Mouse (Mus musculus): Measurements from ENCODE around the gene Myo6.

Myo6 gene

DNA sequence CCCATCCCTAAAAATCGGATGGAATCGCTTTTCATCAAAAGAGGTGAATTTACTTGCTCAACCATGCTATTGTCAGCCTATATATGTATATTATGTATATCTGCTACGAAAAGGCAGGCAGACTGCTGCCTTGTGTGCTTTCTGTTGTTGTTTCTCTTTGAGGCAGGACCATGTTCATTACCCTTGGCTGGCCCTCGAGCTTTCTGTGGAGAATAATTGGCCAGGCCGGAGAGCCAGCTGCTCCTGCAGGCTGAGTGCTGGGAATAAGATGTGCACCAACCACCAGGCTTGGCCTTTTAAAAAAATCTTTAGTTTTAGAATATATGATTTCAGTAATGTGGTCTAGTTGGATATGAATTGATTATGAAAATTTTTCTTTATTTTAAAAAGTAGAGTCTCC, 19.3 kb downstream of the Myo6 start:
- no peak for DNase-seq

DNA sequence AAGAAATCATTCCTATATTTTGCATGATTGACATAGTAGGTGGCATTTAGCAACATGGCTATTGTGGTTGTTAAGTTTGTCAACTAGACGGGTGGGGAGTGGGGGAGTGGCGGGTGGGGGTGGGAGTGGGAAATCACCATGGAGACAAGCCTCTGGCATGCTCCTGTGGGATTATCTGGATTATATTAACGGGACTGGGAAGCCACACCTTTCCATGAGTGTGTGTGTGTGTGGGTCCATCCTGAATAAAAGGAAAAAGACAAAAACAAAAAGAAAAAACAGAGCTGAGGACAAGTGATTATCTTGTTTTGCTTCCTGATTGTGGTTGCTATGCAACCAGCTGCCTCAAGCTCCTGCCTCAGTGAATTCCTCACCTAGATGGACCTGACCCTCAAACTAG, 20.9 kb downstream of the Myo6 start:
- no peak for DNase-seq

DNA sequence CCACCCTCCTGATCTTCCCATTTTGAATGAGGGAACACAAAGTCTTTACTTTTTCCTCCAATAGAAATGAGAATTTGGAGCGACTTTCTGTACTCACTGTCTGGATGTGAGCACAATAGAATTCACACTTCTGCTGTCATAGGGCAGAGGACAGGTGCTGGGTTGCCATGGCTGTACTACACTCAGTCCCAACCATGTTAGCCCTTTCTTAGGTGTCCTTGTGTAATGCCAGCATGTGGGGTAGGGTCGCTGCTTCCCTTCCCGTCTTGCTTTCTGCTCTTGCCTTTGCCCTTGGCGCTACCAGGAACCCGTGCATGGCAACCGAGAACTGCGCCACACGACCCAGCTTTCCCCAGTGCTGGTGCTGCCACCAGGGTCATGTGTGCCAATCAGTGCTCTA, 21.9 kb downstream of the Myo6 start:
- no peak for DNase-seq

DNA sequence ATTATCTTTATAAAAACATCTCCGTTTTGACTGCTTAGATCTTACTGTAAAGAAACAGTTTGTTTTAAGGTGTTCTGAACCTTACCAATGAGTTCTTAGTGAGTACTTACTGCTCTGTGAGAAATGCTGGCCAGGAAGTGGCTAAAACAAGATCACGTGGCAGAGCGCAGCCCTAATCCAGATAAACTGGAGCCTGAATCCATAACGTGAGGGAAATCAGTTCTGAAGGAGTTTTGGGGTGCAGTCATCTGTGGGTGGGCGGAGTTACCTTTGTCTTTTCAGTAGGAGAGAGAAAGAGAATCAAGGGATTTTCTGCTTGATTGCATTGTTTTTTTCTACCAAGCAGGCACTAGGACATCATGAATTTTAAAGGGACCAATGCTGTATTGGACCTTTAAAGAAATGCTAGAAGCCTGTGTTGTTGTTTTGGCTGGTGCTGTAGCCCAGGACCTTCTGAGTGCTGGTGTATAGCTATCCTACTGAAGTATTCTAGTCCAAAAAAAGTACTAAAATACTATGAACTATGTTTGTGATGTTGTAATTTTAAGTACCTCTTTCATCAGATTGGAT, 23.6 kb downstream of the Myo6 start:
- DNase-seq, result no peak

DNA sequence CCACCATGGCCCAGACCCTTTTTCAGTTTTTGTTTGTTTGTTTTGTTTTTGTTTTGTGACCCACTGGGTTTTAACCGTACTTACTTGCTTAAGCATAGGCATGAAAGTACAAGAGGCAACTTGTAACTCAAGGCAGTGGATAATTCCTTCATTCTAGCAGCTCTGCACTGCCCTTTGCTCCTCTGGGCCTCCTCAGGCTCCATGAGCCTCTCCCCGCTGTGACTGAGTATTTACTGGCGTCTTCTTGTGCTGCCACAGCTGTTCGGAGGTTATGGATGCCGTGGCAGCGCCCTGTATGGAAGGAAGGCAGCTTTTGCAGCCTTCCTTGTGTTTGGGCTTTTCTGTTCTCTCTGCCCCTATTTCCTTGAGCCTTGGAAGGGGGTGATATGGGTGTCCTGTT, 26.4 kb downstream of the Myo6 start:
- DNase-seq, result no peak

DNA sequence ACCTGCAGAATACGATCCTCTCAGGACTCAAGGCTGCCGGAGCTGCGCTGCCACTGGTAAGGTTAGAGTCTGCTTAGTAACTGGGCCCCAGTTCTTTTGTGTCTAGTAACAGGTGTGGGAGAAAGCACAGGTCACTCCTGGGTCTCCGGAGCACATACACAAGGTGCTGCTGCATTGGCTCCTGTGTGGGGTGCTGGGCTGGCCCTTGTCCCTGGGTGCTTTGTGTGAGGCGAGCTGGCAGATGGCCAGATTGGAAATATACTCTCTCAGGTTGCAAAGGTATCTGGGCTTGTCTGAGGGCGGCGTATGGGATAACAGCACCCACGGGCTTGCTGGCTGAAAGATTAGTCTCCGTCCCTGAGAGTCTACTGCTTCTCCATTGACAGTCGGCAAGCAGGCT, 27.5 kb downstream of the Myo6 start:
- DNase-seq, result peak in 1 of 2 experiments; percentile 28

DNA sequence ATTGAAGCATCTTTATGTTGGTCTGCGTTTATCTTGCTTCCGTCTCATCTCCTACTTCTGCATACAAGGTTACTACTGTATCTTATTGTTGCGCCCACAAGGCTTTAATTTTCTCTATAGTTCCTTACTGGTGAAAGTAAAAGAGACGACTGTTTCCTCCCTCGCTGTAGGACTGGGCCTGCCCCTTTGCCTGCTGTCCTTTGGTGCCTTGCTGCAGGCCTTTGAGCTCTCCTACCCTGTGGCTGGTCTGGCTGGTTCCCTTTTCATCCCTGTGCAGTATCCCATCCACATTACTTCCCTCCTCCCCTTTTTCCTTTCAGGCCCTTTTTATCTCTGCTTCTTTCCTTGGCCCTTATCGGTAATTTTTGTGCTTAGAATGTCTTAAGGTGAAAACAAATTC, 29.6 kb downstream of the Myo6 start:
- no peak for DNase-seq

DNA sequence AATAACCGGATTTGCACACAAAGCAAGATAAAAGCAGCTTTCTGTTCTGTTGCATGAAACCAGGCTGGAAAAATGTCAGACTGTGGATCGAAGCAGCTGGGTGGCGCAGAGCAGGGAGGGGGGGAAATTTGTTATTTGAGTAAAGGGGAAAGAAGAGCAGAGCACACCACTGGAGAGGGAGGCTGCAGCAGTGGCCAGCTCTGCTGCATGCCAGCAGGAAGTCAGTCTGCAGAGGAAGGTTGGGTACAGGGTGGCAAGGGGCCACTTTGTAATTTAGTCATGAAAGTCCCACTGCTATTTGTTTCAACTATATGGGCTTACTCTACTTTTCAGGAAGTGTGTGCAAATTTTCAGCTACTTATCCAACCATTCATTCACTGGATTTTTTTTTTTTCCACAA, 31.3 kb downstream of the Myo6 start:
- DNase-seq, result no peak

DNA sequence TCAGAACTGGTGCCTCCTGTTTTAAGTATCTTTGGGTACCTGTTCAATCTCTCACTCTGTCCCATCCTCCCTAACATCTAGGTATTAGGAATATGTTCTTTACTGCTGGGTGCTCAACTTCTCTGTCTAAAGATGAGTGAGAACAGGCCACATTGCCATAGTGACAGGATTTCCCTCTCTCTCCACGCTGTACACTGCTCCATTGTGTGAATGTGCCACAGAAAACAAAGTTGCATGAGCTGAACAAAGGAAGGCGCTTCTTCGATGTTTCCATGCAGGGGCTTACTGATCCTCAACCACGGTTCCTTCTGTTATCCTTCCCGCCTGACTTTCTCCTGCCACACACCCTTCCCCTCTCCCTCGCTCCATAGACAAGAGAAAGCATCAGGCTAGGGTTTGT, 32.4 kb downstream of the Myo6 start:
- no peak for DNase-seq

DNA sequence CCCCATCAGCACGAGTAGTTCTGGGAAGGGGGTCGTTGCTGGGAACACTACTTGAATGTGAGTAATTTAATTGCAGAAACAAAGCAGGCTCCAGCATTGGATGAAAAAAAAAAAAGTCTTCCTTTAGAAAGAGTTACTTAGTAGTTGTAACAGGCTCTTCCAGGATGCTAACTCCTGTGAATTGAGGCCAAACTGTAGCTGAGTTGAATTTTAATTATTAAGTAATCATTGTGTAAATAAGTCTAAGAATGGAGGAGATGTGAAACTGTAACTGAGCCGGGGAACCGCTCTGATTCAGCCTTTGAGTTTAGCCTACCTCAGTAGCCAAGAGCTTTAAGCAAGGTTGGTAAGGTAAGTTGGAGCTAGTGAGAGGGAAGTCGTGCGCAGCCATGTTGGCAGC, 36.0 kb downstream of the Myo6 start:
- DNase-seq, result no peak

DNA sequence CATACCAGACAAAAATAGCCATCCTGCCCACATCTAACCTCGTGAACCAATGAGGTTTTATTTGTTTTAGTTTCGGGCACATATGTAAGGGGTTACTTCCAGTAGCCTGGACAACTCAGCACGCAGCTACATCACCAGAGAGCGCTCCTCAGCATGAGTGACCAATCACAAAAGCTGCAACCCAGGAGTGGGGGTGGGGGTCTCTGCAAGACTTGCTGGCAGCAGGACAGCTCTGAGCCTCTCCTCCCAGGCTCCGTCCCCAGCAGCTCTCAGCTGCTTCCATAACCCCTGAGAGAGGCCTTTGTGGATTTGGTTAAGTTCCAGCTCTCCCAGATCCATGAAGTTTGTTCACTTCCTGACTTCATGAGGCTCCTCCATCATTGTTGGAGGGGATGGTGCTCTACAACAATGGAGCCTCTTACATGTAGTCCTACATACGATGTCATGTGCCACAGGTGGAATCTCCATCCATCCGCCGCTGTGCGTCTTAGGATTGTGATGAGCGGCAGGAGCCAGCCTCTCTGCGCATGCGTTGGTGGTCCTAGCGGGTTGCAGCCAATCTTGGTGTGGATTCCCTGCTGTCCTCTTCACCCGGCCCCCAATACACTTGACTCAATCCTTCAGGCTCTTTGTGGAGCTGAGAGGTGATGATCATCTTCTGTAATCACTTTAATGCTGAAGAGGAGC, 37.7 kb downstream of the Myo6 start:
- peak; percentile 41 to 73 for DNase-seq

DNA sequence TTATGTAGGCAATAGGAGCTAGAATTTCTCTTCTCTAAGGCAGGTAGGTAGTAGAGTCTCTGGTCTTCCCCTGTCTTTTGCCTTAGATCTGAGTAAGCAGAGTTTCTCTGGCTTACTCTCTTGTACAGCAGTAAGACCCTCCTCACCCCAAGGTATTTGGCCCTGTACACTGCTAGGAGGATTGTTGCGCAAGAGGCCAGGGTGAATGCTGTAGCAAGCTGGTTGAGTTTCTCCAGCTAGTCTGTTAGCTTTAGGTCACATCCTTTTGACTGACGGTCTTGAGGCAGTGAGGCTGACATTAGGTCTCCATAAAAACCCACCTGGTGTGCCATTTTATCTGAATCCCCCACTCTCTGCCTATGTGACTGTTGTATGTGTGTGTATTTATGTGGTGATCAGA, 43.9 kb downstream of the Myo6 start:
- no peak for DNase-seq

DNA sequence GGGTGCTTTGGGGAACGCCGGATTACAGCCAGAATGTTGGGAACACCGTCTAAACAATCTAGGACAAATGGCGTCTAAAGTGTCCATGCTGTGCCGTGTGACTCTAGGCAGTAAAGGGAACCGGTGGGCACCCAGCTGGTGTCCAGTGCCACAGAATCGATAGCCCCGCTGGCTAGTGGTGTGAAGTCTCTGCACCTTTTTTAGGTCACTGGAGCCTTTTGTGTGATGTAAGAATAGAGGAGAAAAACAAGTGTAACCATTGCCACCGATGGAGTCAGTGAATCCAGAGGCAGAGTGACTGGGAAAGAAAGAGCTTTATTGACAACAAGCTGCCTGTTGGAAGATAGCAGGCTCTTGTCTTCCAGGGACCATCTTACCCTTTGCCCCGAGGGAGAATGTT, 44.6 kb downstream of the Myo6 start:
- no peak for DNase-seq

DNA sequence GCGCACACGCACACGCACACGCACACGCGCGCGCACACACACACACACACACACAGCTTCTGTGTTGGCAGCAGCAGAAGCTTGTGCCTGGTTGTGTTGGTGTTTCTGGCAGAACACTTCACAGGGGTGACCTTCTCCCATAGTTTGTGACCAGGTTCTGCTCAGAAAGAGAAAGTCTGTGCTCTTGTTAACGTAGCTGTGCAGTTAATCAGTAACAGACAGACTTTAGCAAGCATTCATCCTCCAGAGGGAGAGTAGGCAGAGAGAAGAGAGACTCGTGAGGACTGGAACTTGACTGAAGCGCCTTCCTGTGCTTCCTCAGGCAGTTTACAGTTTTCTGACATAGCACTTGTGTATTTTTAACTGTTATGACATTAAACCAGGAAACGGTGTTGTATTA, 45.3 kb downstream of the Myo6 start:
- no peak for DNase-seq

DNA sequence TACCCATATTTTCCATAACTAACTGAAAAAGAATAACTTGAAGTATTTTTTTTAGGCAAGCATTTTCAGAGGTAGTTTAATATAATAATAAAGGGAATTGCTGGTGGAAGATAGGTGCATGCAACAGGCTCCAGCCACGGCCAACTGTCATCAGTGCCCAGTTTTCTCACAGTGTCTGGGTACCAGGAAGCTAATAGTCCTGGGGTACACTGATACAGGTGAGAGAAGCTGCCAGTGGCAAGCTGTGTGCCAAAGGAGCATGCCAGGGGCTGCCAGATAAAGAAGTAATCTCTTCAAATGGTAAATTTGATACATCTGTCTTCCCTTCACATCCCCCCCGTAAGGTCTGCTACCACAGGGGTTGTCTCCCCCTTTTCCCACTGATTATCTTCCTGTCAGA, 48.6 kb downstream of the Myo6 start:
- DNase-seq, result no peak

DNA sequence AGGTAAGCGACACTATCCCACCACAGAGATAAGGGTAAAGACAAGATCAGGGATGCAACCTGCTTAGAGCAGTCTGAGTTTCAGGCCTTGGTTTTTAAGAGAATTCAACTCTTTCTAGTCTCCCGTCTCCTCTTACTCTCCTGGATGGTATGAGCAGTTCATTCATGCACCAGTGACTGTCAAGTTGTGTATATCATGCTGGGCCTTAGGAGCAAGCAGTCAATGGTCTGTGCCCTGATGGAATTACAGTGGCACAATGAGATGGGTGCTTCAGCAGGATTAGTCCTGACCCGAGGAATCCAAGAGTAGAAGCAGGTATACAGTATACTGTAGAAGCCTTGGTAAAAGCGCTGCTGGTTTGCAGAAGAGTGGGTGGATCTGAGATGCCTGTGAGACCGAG, 50.7 kb downstream of the Myo6 start:
- no peak for DNase-seq

DNA sequence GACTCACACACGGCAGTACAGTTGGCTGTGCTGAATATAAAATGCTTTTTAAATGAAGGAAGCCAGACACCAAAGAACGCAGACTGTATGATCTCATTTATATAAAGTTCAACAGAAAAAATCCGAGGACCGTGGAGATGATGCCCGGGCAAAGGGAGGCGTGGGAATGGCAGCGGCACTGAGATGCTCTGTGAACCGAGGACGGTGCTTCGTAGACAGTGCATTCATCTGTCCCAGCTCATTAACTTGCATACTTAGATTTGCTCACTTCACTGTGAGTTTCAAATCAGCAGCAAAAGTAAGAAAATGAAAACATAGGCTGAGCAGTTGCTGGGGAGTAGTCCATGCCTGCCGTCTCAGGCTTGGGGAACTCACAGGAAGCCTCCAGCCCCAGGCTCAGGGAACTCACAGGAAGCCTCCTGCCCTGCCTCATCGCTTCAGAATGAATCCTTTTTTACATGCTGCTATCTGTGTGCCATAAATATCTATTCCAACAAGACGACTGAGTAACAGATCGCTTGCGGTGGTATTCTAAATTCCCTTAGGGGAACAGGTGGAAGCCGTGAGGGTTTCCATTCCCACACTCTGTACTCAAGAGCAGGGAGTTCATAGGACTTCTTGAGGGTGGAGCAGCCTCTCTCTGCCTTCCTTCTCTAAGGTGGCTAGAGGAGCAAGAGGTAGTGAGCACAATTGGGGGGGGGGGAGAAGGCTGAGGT, 52.1 kb downstream of the Myo6 start:
- DNase-seq, result no peak

DNA sequence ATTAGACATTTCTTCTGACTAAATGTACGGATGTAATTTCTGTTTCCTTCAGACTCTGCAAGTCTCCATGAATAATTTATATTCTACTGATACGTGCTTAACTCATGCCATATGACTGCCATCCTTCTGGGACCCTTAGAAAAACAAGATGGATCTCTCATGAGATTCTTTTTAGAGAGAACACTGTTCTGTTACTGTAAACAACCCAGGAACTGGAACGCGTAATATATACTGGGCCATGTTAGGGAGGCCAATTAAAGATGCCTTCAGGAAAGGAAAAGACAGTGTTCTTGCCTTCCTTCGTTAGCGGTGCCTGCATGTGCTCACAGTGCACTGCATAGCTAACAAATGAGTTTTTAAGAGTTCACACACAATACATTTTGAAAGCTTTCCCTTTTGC, 53.9 kb downstream of the Myo6 start:
- no peak for DNase-seq

DNA sequence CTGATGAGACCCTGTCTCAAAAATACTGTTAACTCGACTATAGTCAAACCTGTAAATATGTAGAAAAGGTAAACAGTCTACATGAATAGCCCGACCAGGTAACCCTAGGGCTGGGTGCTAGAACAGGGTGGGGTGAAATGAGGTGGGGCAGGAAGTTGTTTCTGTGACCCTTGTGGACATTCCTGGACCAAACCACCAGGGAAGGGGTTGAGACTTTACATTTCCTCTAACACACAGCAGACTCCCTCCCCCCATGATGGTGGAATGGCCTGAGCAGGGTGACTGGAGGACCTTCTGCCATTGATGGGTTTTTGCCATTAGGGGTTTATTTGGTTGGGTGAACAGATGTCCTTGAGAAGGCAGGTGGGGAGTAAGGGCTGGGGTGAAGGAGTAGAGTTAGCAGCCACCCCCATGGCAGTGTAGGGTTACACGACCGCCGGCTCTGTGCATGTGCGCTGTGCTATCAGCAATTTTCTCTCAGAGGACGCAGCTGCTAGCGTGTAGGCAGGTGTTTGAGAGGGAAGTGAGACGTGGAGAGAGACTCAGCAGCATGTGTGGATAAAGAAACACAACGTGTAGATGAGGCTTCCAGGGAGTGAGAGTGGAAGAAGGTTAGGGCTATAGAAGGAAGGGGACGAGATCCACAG, 59.3 kb downstream of the Myo6 start:
- no peak for DNase-seq

DNA sequence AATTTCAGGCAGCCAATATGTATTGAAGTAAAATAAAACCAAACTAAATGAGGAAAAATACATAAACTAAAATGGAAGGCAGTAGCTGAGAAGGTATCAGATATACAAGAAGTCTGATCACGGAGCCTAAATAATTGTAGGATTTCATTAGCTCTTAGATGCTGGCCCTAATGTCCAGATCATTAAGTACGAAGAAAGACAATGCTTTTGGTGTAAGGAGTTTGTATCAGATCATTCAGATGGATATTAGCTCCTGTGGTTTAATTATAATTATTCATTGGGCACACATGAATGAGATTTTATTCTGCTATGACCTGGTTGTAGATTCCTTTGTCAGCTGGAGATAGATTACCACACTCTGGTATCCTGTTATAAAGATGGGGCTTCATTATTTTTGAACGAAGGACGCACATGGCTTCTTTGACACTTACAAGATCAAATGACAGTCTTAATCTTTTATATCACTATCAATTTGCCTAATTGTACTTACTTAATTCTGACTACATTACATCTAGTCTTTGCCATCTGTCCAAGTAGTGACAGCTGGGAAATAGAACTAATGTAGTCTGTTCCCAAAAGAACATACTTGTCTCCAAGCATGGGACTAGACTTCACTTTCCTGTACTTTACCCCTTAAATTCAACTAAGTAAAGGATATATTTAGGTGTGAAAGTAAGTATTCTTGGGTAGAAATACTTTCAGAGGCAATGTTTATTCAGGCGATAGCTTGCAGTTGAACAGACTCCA, 61.9 kb downstream of the Myo6 start:
- DNase-seq, result no peak

DNA sequence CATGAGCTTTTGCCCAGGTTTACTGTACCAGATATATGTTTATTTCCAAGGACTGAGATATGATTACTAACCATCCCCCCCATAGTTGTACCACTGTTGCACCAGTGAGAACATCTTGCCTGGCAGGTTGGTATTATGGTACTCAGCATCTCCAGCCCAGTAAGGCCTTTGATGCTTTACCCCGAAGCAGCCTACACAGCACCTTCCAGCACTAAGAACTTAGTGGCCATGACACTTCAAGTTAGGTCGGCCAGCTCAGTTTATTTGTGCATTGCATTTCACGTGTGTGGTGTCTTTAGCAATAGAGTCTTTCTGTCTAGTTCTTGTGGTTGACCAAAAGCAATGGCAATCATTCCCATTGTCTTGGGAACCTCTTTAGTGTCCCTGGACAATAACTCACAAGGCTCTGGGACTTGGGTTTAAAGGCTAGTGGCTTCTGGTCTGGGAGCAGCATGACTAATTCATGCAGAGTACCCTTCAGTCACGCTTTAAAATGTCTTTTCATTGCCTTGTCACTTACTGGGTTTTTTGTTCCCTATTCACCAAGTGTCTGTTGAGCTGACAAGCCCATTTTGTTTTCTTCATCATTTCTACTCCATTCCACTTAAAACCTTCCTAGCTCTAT, 69.1 kb downstream of the Myo6 start:
- DNase-seq, result no peak

DNA sequence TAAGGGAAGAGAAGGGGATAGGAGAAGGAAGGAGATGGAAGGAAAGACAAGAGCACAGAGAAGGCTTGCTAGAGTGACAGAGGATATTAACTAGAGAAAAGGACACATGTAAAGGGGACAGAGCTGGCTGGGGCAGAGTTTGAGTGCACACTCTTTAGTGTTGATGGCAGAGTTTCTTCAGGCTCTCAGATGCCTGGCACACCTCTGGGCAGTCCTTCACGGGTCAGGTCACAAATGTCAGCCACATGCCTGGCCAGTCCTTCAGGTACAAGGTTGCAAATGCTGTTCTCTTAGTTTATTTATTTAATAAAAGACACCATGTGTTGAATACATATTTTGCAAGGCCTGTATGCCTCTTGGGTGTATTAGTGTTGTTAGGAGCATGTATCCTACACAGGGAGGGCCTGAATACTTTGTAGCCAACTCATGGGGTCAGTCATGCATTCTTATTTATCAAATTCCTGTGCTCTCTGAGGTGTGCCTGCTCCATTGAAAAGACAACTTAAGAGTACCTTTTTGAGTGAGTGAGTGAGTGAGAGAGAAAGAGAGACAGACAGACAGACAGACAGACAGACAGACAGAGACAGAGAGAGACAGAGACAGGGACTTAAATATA, 72.5 kb downstream of the Myo6 start:
- DNase-seq, result no peak
